Mouse (Mus musculus) cortical plate, adult 2 months (tissue): ENCODE measurements around the gene Ambp.

ENCODE experiments used
- CTCF ChIP-seq: fragments of 200-500 bp; IDR thresholded peaks from 2 replicates; pipeline ENCODE4 v1.5.1; 2011; ENCODE audit warnings: mild to moderate bottlenecking, control low read depth, low read length; ENCODE audit not compliant: insufficient read depth; ENCODE audit errors: extremely low read depth
- POLR2A ChIP-seq: fragments of 200-500 bp; IDR thresholded peaks from 2 replicates; pipeline ENCODE4 v1.6.1; 2011; ENCODE audit warnings: mild to moderate bottlenecking, low read length, control low read depth; ENCODE audit not compliant: insufficient read depth; ENCODE audit errors: extremely low read depth

DNA sequence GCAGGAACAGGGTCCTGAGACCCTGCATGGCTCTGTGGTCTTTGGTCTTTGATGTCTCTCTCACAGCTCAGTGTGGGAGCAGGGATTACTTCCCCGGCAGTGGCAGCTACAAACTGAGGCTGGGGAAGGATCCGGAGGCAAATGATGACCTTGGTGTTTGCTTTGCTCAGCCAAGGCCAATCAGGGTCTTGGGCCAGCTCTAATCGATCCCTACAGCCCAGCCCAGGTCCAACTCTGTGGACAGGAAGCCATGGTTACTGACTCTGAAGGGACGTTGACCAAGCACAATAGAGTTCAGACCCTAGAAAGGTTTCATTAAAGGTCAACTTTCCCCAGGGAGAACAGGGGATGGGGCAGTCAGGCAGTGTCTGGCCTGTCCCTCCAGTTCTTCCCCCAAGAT lies 571 bp downstream of the Ambp start:
- TF ChIP-seq CTCF = no peak
- TF ChIP-seq POLR2A = no peak
